Mouse (Mus musculus): ENCODE measurements around the gene Nova1.

DNA sequence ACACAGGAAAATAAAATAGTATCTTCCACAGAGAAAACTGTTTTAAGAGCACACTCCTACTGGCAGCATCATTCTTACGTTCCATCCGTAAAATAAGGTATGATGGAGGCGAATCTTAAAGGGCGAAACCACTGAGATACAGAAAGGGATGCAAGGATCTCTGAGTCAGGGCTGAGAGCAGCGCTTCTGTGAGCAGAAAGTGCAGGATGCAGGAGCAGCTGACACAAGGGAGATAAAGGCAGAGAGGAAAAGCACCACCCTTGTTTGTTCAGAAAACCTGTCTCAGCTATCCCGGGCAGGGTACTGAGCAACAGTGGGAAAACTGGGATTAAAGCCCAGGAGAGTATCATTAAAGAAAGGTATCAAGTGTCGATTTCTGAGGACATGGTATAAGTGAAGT, 59.3 kb downstream of the Nova1 start:
- TF ChIP-seq CTCF (conservative IDR thresholded peaks at IDR 0.05; ENCODE audit: insufficient read depth, insufficient read length, low read depth, low read length) = no peak
- no peak for TF ChIP-seq POLR2A (IDR thresholded peaks at IDR 0.05; ENCODE audit: low read depth, low read length)

Data from kidney, adult 2 months (tissue).